Mouse (Mus musculus) stomach, embryonic 14.5 days (tissue): ENCODE data around the gene Lrrc61. TPM values are rescaled to one million over a fixed set of nuclear protein-coding genes. Genes with fewer than 3 reads are reported as not detected.
"Not testable (repeated sequence)": the region's sequence is repeated elsewhere in the genome, so short reads cannot be mapped to it uniquely, and the experiment has no call there.

ENCODE experiments used
- ATAC-seq: fragments of 200-750 bp; cut with Nextera tagmentation; 2 replicates; pipeline ENCODE4 v1.8.0; 2017; ENCODE audit warnings: low read depth, moderate TSS enrichment; ENCODE audit not compliant: insufficient number of reproducible peaks, insufficient read depth, low FRiP score
- H3K27ac ChIP-seq: fragments of 300-500 bp; sonication (generic); 2 replicates; pipeline ENCODE4 v1.5.1; 2014; ENCODE audit warnings: mild to moderate bottlenecking, low read length, moderate library complexity, mixed read lengths
- H3K27me3 ChIP-seq: fragments of 300-500 bp; sonication (generic); 2 replicates; pipeline ENCODE4 v1.6.1; 2014; ENCODE audit warnings: low read length, control low read depth, mixed read lengths; ENCODE audit not compliant: control insufficient read depth, insufficient read depth
- H3K36me3 ChIP-seq: fragments of 300-500 bp; sonication (generic); 2 replicates; pipeline ENCODE4 v1.6.1; 2014; ENCODE audit warnings: mild to moderate bottlenecking, control low read depth, low read length, moderate library complexity, mixed read lengths; ENCODE audit not compliant: control insufficient read depth, insufficient read depth
- H3K4me1 ChIP-seq: fragments of 300-500 bp; sonication (generic); 2 replicates; pipeline ENCODE4 v1.6.1; 2014; ENCODE audit warnings: low read length, control low read depth, mixed read lengths; ENCODE audit not compliant: control insufficient read depth, insufficient read depth
- H3K4me2 ChIP-seq: fragments of 300-500 bp; sonication (generic); replicated peaks from 2 replicates; pipeline ENCODE4 v1.6.1; 2014; ENCODE audit warnings: low read depth, low read length, control low read depth
- H3K4me3 ChIP-seq: fragments of 300-500 bp; sonication (generic); 2 replicates; pipeline ENCODE4 v1.5.1; 2014; ENCODE audit warnings: low read depth, low read length, control low read depth
- H3K9ac ChIP-seq: fragments of 300-500 bp; sonication (generic); replicated peaks from 2 replicates; pipeline ENCODE4 v1.6.1; 2014; ENCODE audit warnings: low read depth, mild to moderate bottlenecking, control low read depth, low read length, moderate library complexity, mixed read lengths
- H3K9me3 ChIP-seq: fragments of 300-500 bp; sonication (generic); 2 replicates; pipeline ENCODE4 v1.6.1; 2016; ENCODE audit warnings: low read depth, low read length, control low read depth; ENCODE audit not compliant: control insufficient read depth
- WGBS: fragments of 180-500 bp; shearing (Covaris S2); extraction: QIAGEN DNeasy Blood & Tissue Kit; methylation state at CpG from one replicate; pipeline ENCODE4 v1.1.7; 2014; 5-methylcytosine and 5-hydroxymethylcytosine counted together
- polyA plus RNA-seq: library from polyadenylated mRNA; unstranded; fragments of >200 nt; fragmentation: Nextera tagmentation; extraction: Ambion mirVana; gene quantifications from 2 replicates; pipeline ENCODE4 v1.2.1, GENCODE M21; 2014

Lrrc61 gene
- polyA plus RNA-seq = 4.6 and 7.7 TPM in 2 replicates

- H3K4me1 ChIP-seq = no peaks in the 10 kb centered on the region
- H3K4me2 ChIP-seq = peak within 1 kb of the TSS; percentile 82
- ATAC-seq = peak; percentile 84
- H3K9me3 ChIP-seq = no peaks in the 10 kb centered on the region
- peak within 1 kb of the TSS; percentile 96 for H3K27ac ChIP-seq
- WGBS = 1% methylated on average over 39 of the region's 39 CpGs
- H3K9ac ChIP-seq = peak within 1 kb of the TSS; percentile 77
- no peaks in the 10 kb centered on the region for H3K27me3 ChIP-seq
- no peaks in the 10 kb centered on the region for H3K36me3 ChIP-seq
- H3K4me3 ChIP-seq = peak within 1 kb of the TSS; percentile 41
Observed at GRCm38 (mm10) chr6:48554280-48555103, at the start of gene Lrrc61. TSS of gene Lrrc61 (plus strand) at chr6:48554796.

GRCm38 (mm10) chr6:48508087-48508486 lies 46.5 kb upstream of the Lrrc61 start:
- no peaks in the 10 kb centered on the region for H3K27me3 ChIP-seq
- H3K9me3 ChIP-seq = no peaks in the 10 kb centered on the region
- H3K4me3 ChIP-seq = no peak overlapping the region
- H3K36me3 ChIP-seq = peaks cover 7% of the 10 kb centered on the region; the same call in 1 of the 2 replicates
- 0 out of 2 replicates have a peak, but pooled peaks cover 4% of the 10 kb centered on the region for H3K4me1 ChIP-seq
- no peak overlapping the region for H3K27ac ChIP-seq
- ATAC-seq = no peak
- no peak overlapping the region for H3K4me2 ChIP-seq
- WGBS = 73% methylated on average over 4 of the region's 4 CpGs
- H3K9ac ChIP-seq = no peak overlapping the region

GRCm38 (mm10) chr6:48510426-48510825 lies 44.2 kb upstream of the Lrrc61 start:
- WGBS = 79% methylated on average over 4 of the region's 4 CpGs

GRCm38 (mm10) chr6:48511861-48512260 lies 42.7 kb upstream of the Lrrc61 start:
- Histone ChIP-seq H3K4me1 (no peaks in the 10 kb centered on the region), H3K36me3 (peaks cover 18% of the 10 kb centered on the region; the same call in 1 of the 2 replicates), H3K4me3 (no peak overlapping the region), H3K27me3 (no peaks in the 10 kb centered on the region), H3K9ac (no peak overlapping the region), H3K4me2 (no peak overlapping the region), H3K27ac (no peak overlapping the region), H3K9me3 (no peaks in the 10 kb centered on the region)
- no peak for ATAC-seq
- 83% methylated on average over 7 of the region's 7 CpGs for WGBS

More at GRCm38 (mm10) chr6:48510426-48510825, 44.2 kb upstream of the Lrrc61 start:
- no peak overlapping the region for H3K4me3 ChIP-seq
- ATAC-seq = no peak
- H3K27ac ChIP-seq = no peak overlapping the region
- no peak overlapping the region for H3K4me2 ChIP-seq
- no peaks in the 10 kb centered on the region for H3K4me1 ChIP-seq
- H3K36me3 ChIP-seq = peaks cover 18% of the 10 kb centered on the region; the same call in 1 of the 2 replicates
- H3K27me3 ChIP-seq = no peaks in the 10 kb centered on the region
- H3K9ac ChIP-seq = no peak overlapping the region
- no peaks in the 10 kb centered on the region for H3K9me3 ChIP-seq

- not testable (repeated sequence) for H3K36me3 ChIP-seq, H3K27me3 ChIP-seq, H3K27ac ChIP-seq, H3K9me3 ChIP-seq, H3K9ac ChIP-seq, ATAC-seq, H3K4me1 ChIP-seq, H3K4me2 ChIP-seq, H3K4me3 ChIP-seq
- 95% methylated on average over 13 of the region's 16 CpGs for WGBS
Observed at GRCm38 (mm10) chr6:48524882-48525281, 29.7 kb upstream of the Lrrc61 start.

GRCm38 (mm10) chr6:48527901-48528300 lies 26.7 kb upstream of the Lrrc61 start:
- peaks cover 4% of the 10 kb centered on the region; the same call in 1 of the 2 replicates for H3K36me3 ChIP-seq
- no peak overlapping the region for H3K4me2 ChIP-seq
- H3K27me3 ChIP-seq = no peaks in the 10 kb centered on the region
- WGBS = 82% methylated on average over 9 of the region's 9 CpGs
- no peak overlapping the region for H3K27ac ChIP-seq
- no peak overlapping the region for H3K9ac ChIP-seq
- H3K4me3 ChIP-seq = no peak overlapping the region
- no peaks in the 10 kb centered on the region for H3K4me1 ChIP-seq
- ATAC-seq = no peak
- no peaks in the 10 kb centered on the region for H3K9me3 ChIP-seq

GRCm38 (mm10) chr6:48529261-48529660 lies 25.3 kb upstream of the Lrrc61 start:
- Histone ChIP-seq H3K9me3 (no peaks in the 10 kb centered on the region), H3K27me3 (no peaks in the 10 kb centered on the region), H3K4me2 (no peak overlapping the region), H3K4me3 (no peak overlapping the region), H3K36me3 (peaks cover 4% of the 10 kb centered on the region; the same call in 1 of the 2 replicates), H3K9ac (no peak overlapping the region), H3K27ac (no peak overlapping the region), H3K4me1 (no peaks in the 10 kb centered on the region)
- 70% methylated on average over 14 of the region's 14 CpGs for WGBS
- no peak for ATAC-seq

- no peak for ATAC-seq
- WGBS = 89% methylated on average over 16 of the region's 16 CpGs
- Histone ChIP-seq H3K36me3 (peaks cover 4% of the 10 kb centered on the region; the same call in 1 of the 2 replicates), H3K4me2 (no peak overlapping the region), H3K27me3 (no peaks in the 10 kb centered on the region), H3K9me3 (no peaks in the 10 kb centered on the region), H3K4me3 (no peak overlapping the region), H3K27ac (no peak overlapping the region), H3K4me1 (no peaks in the 10 kb centered on the region), H3K9ac (no peak overlapping the region)
Observed at GRCm38 (mm10) chr6:48529871-48530440, 24.6 kb upstream of the Lrrc61 start.
